Mouse (Mus musculus) olfactory bulb, adult 2 months (tissue): Measurements from ENCODE around the gene Rcc1l.

Source experiments
- CTCF ChIP-seq: fragments of 200-500 bp; IDR thresholded peaks from 2 replicates; pipeline ENCODE4 v1.5.1; 2012; ENCODE audit warnings: low read depth, mild to moderate bottlenecking, low read length, moderate library complexity; ENCODE audit not compliant: insufficient read depth
- POLR2A ChIP-seq: fragments of 200-500 bp; IDR thresholded peaks from 2 replicates; pipeline ENCODE4 v1.6.1; 2012; ENCODE audit warnings: mild to moderate bottlenecking, low read depth, low read length, moderate library complexity; ENCODE audit not compliant: insufficient read depth

DNA sequence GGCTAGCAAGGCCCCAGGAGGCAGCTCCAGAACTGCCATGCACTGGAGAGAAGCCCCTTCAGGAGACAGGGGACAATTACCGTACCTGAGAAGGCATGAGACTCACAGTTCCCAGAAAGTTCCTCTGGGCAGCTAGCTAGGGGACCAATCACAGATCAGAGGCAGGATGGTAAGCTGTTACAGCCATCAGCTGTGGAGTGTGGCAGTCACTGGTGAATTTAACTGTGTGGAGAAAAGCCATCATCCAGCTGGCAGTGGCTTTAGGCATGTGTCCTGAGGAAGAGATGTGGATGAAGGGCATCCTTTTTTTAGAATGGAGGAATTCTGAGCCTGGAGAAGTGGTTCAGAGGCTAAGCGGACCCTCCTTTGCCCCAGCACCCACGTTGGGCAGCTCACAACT, 56.4 kb downstream of the Rcc1l start:
- TF ChIP-seq POLR2A (no peak), CTCF (no peak)
